Mouse (Mus musculus): ENCODE measurements around the gene Catip. TPM values are rescaled to one million over a fixed set of nuclear protein-coding genes. Genes with fewer than 3 reads are reported as not detected.

The Catip gene
- polyA plus RNA-seq, 1 experiment = 0.60 TPM

- no peak overlapping the region for H3K27ac ChIP-seq (ENCODE audit: insufficient read depth, low read depth, low read length)
- TF ChIP-seq CTCF (IDR thresholded peaks at IDR 0.05; ENCODE audit: low read depth, low read length) = no peak
- no peak for TF ChIP-seq POLR2A (IDR thresholded peaks at IDR 0.05; ENCODE audit: borderline replicate concordance, low read depth, low read length)
- H3K4me3 ChIP-seq (ENCODE audit: insufficient read depth, low read length) = no peak overlapping the region
- H3K4me1 ChIP-seq (ENCODE audit: control insufficient read depth, insufficient read depth, low read length) = no peaks in the 10 kb centered on the region
These were observed 49.9 kb downstream of the Catip start for GRCm38 (mm10) chr1:74411753-74412325.

GRCm38 (mm10) chr1:74412711-74413110, 50.8 kb downstream of the Catip start:
- Histone ChIP-seq H3K4me1 (ENCODE audit: control insufficient read depth, insufficient read depth, low read length) (no peaks in the 10 kb centered on the region), H3K4me3 (ENCODE audit: insufficient read depth, low read length) (no peak overlapping the region), H3K27ac (ENCODE audit: insufficient read depth, low read depth, low read length) (no peak overlapping the region)
- TF ChIP-seq CTCF (IDR thresholded peaks at IDR 0.05; ENCODE audit: low read depth, low read length) = no peak
- no peak for TF ChIP-seq POLR2A (IDR thresholded peaks at IDR 0.05; ENCODE audit: borderline replicate concordance, low read depth, low read length)

GRCm38 (mm10) chr1:74415143-74415542, 53.2 kb downstream of the Catip start:
- no peak for TF ChIP-seq CTCF (IDR thresholded peaks at IDR 0.05; ENCODE audit: low read depth, low read length)
- no peak for TF ChIP-seq POLR2A (IDR thresholded peaks at IDR 0.05; ENCODE audit: borderline replicate concordance, low read depth, low read length)
- Histone ChIP-seq H3K4me1 (ENCODE audit: control insufficient read depth, insufficient read depth, low read length) (no peaks in the 10 kb centered on the region), H3K27ac (ENCODE audit: insufficient read depth, low read depth, low read length) (no peak overlapping the region), H3K4me3 (ENCODE audit: insufficient read depth, low read length) (no peak overlapping the region)

Other genes starting within 250 kb of the Catip start
- gene Tns1, start 237.7 kb upstream of the Catip start, polyA plus RNA-seq (2012; ENCODE audit: insufficient read depth, insufficient read length, missing spikeins) = 32.8 and 35.5 TPM in 2 replicates
- not detected in 2 replicates for gene Rufy4, start 236.6 kb upstream of the Catip start, polyA plus RNA-seq (2012; ENCODE audit: insufficient read depth, insufficient read length, missing spikeins)
- gene Cxcr2, start 208.1 kb upstream of the Catip start, polyA plus RNA-seq (2012; ENCODE audit: insufficient read depth, insufficient read length, missing spikeins) = not detected in 2 replicates
- not detected in 2 replicates for gene Cxcr1, start 167.5 kb upstream of the Catip start, polyA plus RNA-seq (2012; ENCODE audit: insufficient read depth, insufficient read length, missing spikeins)
- 973 and 974 TPM in 2 replicates for gene Arpc2, start 126.0 kb upstream of the Catip start, polyA plus RNA-seq (2012; ENCODE audit: insufficient read depth, insufficient read length, missing spikeins)
- gene Gpbar1, start 83.6 kb upstream of the Catip start, polyA plus RNA-seq (2012; ENCODE audit: insufficient read depth, insufficient read length, missing spikeins) = not detected in 2 replicates
- 104 and 124 TPM in 2 replicates for gene Aamp, start 77.4 kb upstream of the Catip start, polyA plus RNA-seq (2012; ENCODE audit: insufficient read depth, insufficient read length, missing spikeins)
- 37.6 and 37.8 TPM in 2 replicates for gene Pnkd, start 77.2 kb upstream of the Catip start, polyA plus RNA-seq (2012; ENCODE audit: insufficient read depth, insufficient read length, missing spikeins)
- 73.6 and 74.7 TPM in 2 replicates for gene Tmbim1, start 56.5 kb upstream of the Catip start, polyA plus RNA-seq (2012; ENCODE audit: insufficient read depth, insufficient read length, missing spikeins)
- 539 and 588 TPM in 2 replicates for gene Slc11a1, start 13.1 kb downstream of the Catip start, polyA plus RNA-seq (2012; ENCODE audit: insufficient read depth, insufficient read length, missing spikeins)
- 119 and 123 TPM in 2 replicates for gene Ctdsp1, start 29.4 kb downstream of the Catip start, polyA plus RNA-seq (2012; ENCODE audit: insufficient read depth, insufficient read length, missing spikeins)
- not detected in 2 replicates for gene Vil1, start 47.3 kb downstream of the Catip start, polyA plus RNA-seq (2012; ENCODE audit: insufficient read depth, insufficient read length, missing spikeins)
- gene Cnot9, start 143.9 kb downstream of the Catip start, polyA plus RNA-seq (2012; ENCODE audit: insufficient read depth, insufficient read length, missing spikeins) = 27.2 and 30.0 TPM in 2 replicates
- not detected in 2 replicates for gene Plcd4, start 180.8 kb downstream of the Catip start, polyA plus RNA-seq (2012; ENCODE audit: insufficient read depth, insufficient read length, missing spikeins)
- gene Usp37, start 182.2 kb downstream of the Catip start, polyA plus RNA-seq (2012; ENCODE audit: insufficient read depth, insufficient read length, missing spikeins) = 8.8 and 9.0 TPM in 2 replicates
- gene Zfp142, start 226.1 kb downstream of the Catip start, polyA plus RNA-seq (2012; ENCODE audit: insufficient read depth, insufficient read length, missing spikeins) = 7.2 and 8.7 TPM in 2 replicates
- gene Bcs1l, start 226.2 kb downstream of the Catip start, polyA plus RNA-seq (2012; ENCODE audit: insufficient read depth, insufficient read length, missing spikeins) = 9.8 and 10.3 TPM in 2 replicates
- 39.0 and 51.0 TPM in 2 replicates for gene Rnf25, start 239.3 kb downstream of the Catip start, polyA plus RNA-seq (2012; ENCODE audit: insufficient read depth, insufficient read length, missing spikeins)
- gene Stk36, start 239.3 kb downstream of the Catip start, polyA plus RNA-seq (2012; ENCODE audit: insufficient read depth, insufficient read length, missing spikeins) = 2.8 and 3.0 TPM in 2 replicates

Measured in bone marrow macrophage, adult 2 months (primary cell).